Mouse (Mus musculus) limb, embryonic 12.5 days (tissue): Measurements from ENCODE around the gene Yod1. TPM values are rescaled to one million over a fixed set of nuclear protein-coding genes. Genes with fewer than 3 reads are reported as not detected.

Experiments
- ATAC-seq: fragments of 200-750 bp; cut with Nextera tagmentation; 2 replicates; pipeline ENCODE4 v1.8.0; 2017; ENCODE audit warnings: low read depth, moderate TSS enrichment; ENCODE audit not compliant: insufficient number of reproducible peaks, insufficient read depth, low FRiP score, low TSS enrichment
- H3K27ac ChIP-seq: fragments of 300-500 bp; sonication (generic); 2 replicates; pipeline ENCODE4 v1.5.1; 2016; ENCODE audit warnings: mild to moderate bottlenecking, moderate library complexity
- H3K27me3 ChIP-seq: fragments of 300-500 bp; sonication (generic); 2 replicates; pipeline ENCODE4 v1.6.1; 2016; ENCODE audit warnings: mild to moderate bottlenecking, moderate library complexity
- H3K36me3 ChIP-seq: fragments of 300-500 bp; sonication (generic); 2 replicates; pipeline ENCODE4 v1.6.1; 2016; ENCODE audit warnings: mild to moderate bottlenecking, moderate library complexity
- H3K4me1 ChIP-seq: fragments of 300-500 bp; sonication (generic); replicated peaks from 2 replicates; pipeline ENCODE4 v1.6.1; 2016
- H3K4me2 ChIP-seq: fragments of 300-500 bp; sonication (generic); 2 replicates; pipeline ENCODE4 v1.6.1; 2016; ENCODE audit warnings: mild to moderate bottlenecking, moderate library complexity
- H3K4me3 ChIP-seq: fragments of 300-500 bp; sonication (generic); replicated peaks from 2 replicates; pipeline ENCODE4 v1.5.1; 2016; ENCODE audit warnings: mild to moderate bottlenecking
- H3K9ac ChIP-seq: fragments of 300-500 bp; sonication (generic); replicated peaks from 2 replicates; pipeline ENCODE4 v1.6.1; 2016; ENCODE audit warnings: mild to moderate bottlenecking, moderate library complexity
- H3K9me3 ChIP-seq: fragments of 300-500 bp; sonication (generic); 2 replicates; pipeline ENCODE4 v1.6.1; 2016; ENCODE audit warnings: mild to moderate bottlenecking, moderate library complexity
- WGBS: fragments of 180-500 bp; shearing (Covaris S2); methylation state at CpG from one replicate; pipeline ENCODE4 v1.1.7; 2016; 5-methylcytosine and 5-hydroxymethylcytosine counted together
- polyA plus RNA-seq: library from polyadenylated mRNA; unstranded; fragments of >200 nt; fragmentation: Nextera tagmentation; extraction: Ambion mirVana; gene quantifications from 2 replicates; pipeline ENCODE4 v1.2.1, GENCODE M21; 2016

The Yod1 gene
- polyA plus RNA-seq, 1 experiment from 2014 or later: 12.1 TPM

DNA sequence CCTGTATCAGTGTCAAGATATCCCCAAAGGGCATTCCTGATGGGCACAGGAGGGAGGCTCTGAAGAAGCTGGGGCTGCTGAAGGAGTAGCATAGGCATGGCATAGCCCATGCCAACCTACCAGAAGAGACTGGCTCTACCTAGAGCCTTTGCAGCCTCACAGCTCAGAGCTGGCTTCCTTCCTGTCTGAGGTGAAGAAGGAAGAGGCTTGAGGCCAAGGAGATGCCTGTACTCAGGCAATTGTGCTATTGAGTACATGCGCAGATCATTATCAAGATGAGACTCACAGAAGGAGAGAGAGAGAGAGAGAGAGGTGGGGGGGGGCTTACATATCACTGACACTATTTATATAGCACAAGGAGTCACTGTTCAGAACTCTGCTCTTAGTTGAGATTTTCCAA is 26.6 kb downstream of the Yod1 start:
- no peak overlapping the region for H3K27ac ChIP-seq
- 87% methylated on average over 1 of the region's 1 CpGs for WGBS
- H3K4me2 ChIP-seq: no peak overlapping the region
- no peaks in the 10 kb centered on the region for H3K36me3 ChIP-seq
- no peak overlapping the region for H3K9ac ChIP-seq
- H3K4me1 ChIP-seq: no peaks in the 10 kb centered on the region
- H3K27me3 ChIP-seq: no peaks in the 10 kb centered on the region
- H3K4me3 ChIP-seq: no peak overlapping the region
- no peak for ATAC-seq
- H3K9me3 ChIP-seq: no peaks in the 10 kb centered on the region

DNA sequence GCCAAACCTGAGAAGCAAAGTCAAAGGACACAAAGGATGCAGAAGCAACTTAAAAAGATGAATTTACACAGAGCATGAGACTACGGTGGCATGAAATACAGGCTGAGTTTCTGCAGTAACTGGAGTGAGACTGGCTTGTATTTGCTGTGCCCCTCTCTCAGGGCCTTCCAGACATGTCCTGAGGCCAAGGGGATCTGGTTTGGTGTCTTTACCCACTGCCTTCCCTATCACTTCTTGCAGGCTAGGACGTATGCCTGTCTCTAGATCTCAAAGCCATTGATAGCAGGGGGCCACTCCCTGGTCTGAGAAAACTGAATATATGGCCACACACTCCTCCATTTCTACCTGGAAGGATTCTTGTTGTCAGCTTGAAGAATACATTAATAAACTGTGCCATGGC is 27.1 kb downstream of the Yod1 start:
- no peak for ATAC-seq
- no peaks in the 10 kb centered on the region for H3K9me3 ChIP-seq
- H3K9ac ChIP-seq: no peak overlapping the region
- H3K4me3 ChIP-seq: no peak overlapping the region
- WGBS: 84% methylated on average over 2 of the region's 2 CpGs
- no peaks in the 10 kb centered on the region for H3K27me3 ChIP-seq
- H3K4me1 ChIP-seq: no peaks in the 10 kb centered on the region
- no peak overlapping the region for H3K4me2 ChIP-seq
- no peaks in the 10 kb centered on the region for H3K36me3 ChIP-seq
- H3K27ac ChIP-seq: no peak overlapping the region

DNA sequence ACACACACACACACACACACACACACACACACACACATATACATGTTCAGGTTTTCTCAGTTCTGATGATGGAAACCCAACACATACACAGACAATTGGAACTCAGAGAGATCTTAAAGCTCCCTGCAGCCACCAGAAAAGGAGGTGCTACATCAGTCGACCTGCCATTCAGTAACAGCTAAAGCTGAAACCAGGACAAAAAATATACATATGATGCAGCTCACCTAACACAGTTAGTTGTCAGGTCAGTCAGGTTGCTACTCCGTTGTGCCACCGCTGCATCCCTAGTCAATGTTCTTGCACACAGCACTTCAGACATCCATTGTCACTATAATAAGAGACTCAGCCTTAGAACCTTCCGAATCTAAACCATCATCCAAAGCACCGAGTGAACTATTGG is 27.8 kb downstream of the Yod1 start:
- H3K36me3 ChIP-seq: no peaks in the 10 kb centered on the region

DNA sequence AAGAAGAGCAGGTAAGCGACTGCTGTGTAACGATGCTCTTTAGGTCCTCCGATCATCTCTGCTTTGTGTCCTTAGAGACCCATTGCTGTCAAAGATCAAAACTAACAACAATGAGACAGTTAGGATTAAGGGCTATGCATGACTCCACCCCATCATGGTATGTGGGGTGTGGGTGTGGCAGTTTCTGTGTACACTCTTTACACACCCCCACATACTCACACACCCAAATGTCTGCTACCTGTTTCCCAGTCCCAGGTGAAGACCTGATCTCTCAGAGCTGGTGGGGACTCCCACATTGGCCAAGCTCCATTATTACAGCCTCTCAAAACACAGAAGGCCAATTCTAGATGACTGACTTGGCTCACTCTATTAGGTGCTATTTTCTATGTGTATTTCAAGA is 28.5 kb downstream of the Yod1 start:
- H3K27ac ChIP-seq: no peak overlapping the region

More for the DNA sequence above, 27.8 kb downstream of the Yod1 start:
- no peak overlapping the region for H3K4me2 ChIP-seq
- no peak for ATAC-seq
- no peak overlapping the region for H3K4me3 ChIP-seq
- WGBS: 85% methylated on average over 5 of the region's 5 CpGs
- no peak overlapping the region for H3K9ac ChIP-seq
- H3K4me1 ChIP-seq: no peaks in the 10 kb centered on the region
- no peak overlapping the region for H3K27ac ChIP-seq
- H3K9me3 ChIP-seq: no peaks in the 10 kb centered on the region
- no peaks in the 10 kb centered on the region for H3K27me3 ChIP-seq

DNA sequence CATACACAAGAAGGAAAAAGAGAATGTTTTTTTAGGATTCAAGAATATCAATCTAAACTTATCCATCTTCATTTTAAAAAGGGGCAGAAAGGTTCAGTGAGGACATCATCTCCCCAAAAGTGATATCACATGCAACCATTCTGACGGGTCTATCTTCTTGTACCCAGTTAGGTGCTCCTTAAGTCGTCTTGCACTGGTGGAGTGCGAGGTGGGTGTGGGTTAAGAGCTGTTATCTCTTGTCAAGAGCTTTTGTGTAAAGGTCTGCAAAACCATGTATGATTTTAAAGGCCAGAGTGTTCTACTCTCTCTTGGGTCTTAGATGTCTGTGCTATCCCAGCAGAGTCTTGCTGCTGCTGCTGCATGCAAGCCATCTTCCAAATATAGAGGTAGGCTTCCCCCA is 29.7 kb downstream of the Yod1 start:
- 87% methylated on average over 3 of the region's 3 CpGs for WGBS
- no peaks in the 10 kb centered on the region for H3K9me3 ChIP-seq
- no peak overlapping the region for H3K4me2 ChIP-seq
- no peak overlapping the region for H3K27ac ChIP-seq
- no peaks in the 10 kb centered on the region for H3K36me3 ChIP-seq
- H3K9ac ChIP-seq: no peak overlapping the region
- H3K4me3 ChIP-seq: no peak overlapping the region
- H3K27me3 ChIP-seq: no peaks in the 10 kb centered on the region
- no peaks in the 10 kb centered on the region for H3K4me1 ChIP-seq
- no peak for ATAC-seq

More for the DNA sequence above, 28.5 kb downstream of the Yod1 start:
- Histone ChIP-seq H3K4me3 (no peak overlapping the region), H3K9ac (no peak overlapping the region), H3K9me3 (no peaks in the 10 kb centered on the region), H3K27me3 (no peaks in the 10 kb centered on the region), H3K36me3 (no peaks in the 10 kb centered on the region), H3K4me2 (no peak overlapping the region), H3K4me1 (no peaks in the 10 kb centered on the region)
- no peak for ATAC-seq
- WGBS: 97% methylated on average over 3 of the region's 3 CpGs

DNA sequence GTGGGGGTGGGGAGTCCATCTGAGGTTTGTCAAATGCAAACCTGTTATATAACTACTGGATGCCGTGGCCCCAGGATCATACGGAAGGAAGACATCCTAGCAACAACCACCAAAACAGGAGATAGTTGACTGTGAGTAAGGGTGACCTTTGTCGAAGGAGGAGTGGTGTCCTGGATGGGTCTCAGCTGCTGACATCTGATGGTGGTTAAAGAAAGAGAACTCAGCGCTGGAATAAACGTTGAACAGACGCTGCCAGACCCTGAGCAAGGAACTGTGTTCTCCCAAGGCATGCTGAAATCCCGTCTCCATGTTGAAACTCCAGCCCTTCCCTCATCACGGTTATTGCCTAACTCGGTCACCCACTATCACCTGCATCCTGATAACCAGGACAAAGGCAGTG is 42.6 kb downstream of the Yod1 start:
- no peak overlapping the region for H3K4me2 ChIP-seq
- H3K4me3 ChIP-seq: no peak overlapping the region
- H3K9me3 ChIP-seq: no peaks in the 10 kb centered on the region
- H3K27ac ChIP-seq: no peak overlapping the region
- H3K36me3 ChIP-seq: no peaks in the 10 kb centered on the region
- no peaks in the 10 kb centered on the region for H3K4me1 ChIP-seq
- no peak for ATAC-seq
- 75% methylated on average over 9 of the region's 9 CpGs for WGBS
- no peak overlapping the region for H3K9ac ChIP-seq
- no peaks in the 10 kb centered on the region for H3K27me3 ChIP-seq

DNA sequence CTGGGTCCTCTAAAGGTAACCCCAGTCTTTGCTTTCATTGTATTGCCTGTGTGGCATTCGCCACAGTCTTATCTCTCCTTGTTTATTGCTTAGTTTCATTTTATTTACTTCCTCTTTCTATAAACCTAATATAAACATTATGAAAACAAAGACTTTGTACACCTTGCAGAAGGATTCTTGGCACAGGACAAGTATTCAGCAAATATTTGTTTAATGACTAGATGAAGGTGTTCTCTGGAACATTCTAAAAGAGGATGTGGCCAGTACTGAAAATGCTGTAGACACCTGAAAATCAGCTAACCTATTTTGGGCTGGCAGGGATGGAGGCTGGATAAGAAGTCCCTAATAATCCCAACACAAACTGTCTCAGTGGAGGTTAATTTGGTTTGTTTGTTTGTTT is 44.5 kb downstream of the Yod1 start:
- H3K9me3 ChIP-seq: no peaks in the 10 kb centered on the region
- H3K27me3 ChIP-seq: no peaks in the 10 kb centered on the region
- ATAC-seq: no peak
- no peak overlapping the region for H3K9ac ChIP-seq
- WGBS: 84% methylated on average over 1 of the region's 1 CpGs
- no peaks in the 10 kb centered on the region for H3K4me1 ChIP-seq
- H3K4me2 ChIP-seq: no peak overlapping the region
- H3K4me3 ChIP-seq: no peak overlapping the region
- no peak overlapping the region for H3K27ac ChIP-seq
- H3K36me3 ChIP-seq: no peaks in the 10 kb centered on the region

DNA sequence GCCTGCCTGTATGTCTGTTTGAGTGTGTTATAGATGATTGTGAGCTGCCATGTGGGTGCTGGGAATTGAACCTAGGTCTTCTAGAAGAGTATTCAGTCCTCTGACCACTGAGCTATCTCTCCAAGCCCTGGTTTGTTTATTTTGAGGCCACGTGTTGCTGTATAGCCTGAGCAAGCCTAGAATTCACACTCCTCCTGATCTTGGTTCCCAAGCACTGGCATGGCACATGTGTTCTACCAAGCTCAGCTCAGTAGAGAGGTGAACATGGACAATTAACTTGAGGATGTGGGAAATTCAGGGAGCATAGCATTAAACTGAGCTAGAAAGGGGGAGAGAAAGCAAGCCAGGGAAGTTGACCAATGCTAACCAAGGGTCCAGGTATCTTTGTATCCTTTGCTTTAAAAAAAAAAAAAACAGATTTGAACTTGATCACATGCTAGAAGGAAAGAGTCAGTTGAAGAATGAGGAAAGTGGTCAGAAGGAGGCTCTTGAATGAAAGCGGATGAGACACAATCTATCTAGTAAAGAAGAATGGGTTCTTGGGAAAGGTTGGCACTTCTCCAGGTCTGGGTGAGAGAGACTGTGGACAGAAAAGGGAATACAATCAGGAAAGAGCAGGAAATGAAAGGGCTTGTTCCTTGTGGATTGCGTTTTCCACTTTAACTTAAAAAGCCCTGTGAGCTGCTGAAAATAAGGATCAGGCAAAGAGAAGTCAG is 45.1 kb downstream of the Yod1 start:
- H3K27me3 ChIP-seq: no peaks in the 10 kb centered on the region
- no peaks in the 10 kb centered on the region for H3K4me1 ChIP-seq
- 84% methylated on average over 3 of the region's 3 CpGs for WGBS
- no peak for ATAC-seq
- no peak overlapping the region for H3K4me3 ChIP-seq
- H3K9me3 ChIP-seq: no peaks in the 10 kb centered on the region
- no peak overlapping the region for H3K27ac ChIP-seq
- H3K36me3 ChIP-seq: no peaks in the 10 kb centered on the region
- H3K4me2 ChIP-seq: no peak overlapping the region
- no peak overlapping the region for H3K9ac ChIP-seq

DNA sequence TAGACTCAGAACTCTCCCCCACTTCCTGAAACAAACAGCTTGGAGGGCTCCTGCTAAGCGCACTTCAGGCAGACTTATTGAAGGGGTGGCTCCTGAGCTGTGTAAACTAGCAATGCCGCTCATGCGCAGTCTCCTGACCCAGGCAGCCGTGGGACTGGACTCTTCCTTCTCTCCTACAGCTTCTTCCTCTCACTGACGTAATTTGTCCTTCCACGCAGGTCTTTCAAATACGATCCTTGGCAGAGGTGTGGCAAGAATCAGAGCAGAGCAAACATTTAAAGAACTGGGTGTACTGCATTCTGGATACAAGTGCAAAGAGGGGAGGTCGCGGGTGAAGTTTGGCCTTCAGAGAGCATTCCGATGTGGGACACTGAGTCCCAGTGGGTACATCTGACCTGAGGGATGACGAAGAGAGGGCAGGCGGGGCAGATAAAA is 46.9 kb downstream of the Yod1 start:
- no peak for ATAC-seq
- Histone ChIP-seq H3K4me1 (no peaks in the 10 kb centered on the region), H3K4me3 (no peak overlapping the region), H3K27ac (no peak overlapping the region), H3K4me2 (no peak overlapping the region), H3K27me3 (no peaks in the 10 kb centered on the region), H3K9ac (no peak overlapping the region), H3K9me3 (no peaks in the 10 kb centered on the region), H3K36me3 (no peaks in the 10 kb centered on the region)
- WGBS: 87% methylated on average over 12 of the region's 12 CpGs

DNA sequence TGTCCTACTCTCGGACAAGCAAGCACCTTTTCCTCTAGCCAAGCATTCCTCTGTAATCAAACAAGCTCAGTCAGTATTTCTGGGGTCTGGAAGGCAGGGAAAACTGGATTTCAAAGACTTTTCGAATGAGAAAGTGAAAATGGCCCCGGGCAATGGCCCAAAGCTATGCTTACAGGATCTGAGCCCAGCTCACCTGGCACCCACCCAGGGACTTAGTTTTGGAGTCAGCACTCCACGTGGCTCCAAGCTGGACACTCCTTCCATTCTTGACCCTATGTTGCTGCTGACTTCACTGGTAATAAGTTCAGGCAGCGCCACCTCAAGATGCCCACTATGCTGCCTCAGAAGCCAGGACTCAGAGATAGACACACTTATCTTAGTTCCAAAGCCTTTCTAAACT is 49.9 kb downstream of the Yod1 start:
- H3K4me3 ChIP-seq: no peak overlapping the region
- H3K36me3 ChIP-seq: no peaks in the 10 kb centered on the region
- no peak overlapping the region for H3K27ac ChIP-seq
- no peaks in the 10 kb centered on the region for H3K4me1 ChIP-seq
- no peaks in the 10 kb centered on the region for H3K27me3 ChIP-seq
- H3K9ac ChIP-seq: no peak overlapping the region
- WGBS: 86% methylated on average over 5 of the region's 5 CpGs
- no peaks in the 10 kb centered on the region for H3K9me3 ChIP-seq
- ATAC-seq: no peak
- H3K4me2 ChIP-seq: no peak overlapping the region

DNA sequence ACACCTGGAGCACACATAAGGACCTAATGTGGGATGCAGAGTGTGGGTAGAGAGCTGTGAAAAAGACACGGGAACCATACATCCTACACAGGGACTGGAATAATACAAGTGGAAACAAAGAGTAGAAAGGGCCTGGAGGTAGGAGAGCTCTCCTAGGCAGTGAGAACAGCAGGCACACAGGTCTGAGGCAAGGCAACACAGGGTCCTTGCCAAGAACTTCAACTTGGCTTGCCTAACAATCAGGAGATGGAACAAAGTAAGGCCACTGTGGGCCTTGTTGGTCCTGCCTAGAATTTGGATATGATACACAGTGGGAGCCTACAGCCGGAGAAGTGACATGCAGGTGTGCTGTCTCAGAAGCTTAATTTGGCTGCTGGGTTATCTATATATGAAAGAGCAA is 52.8 kb downstream of the Yod1 start:
- Histone ChIP-seq H3K9me3 (no peaks in the 10 kb centered on the region), H3K9ac (no peak overlapping the region), H3K36me3 (no peaks in the 10 kb centered on the region), H3K4me3 (no peak overlapping the region), H3K27ac (no peak overlapping the region), H3K4me1 (no peaks in the 10 kb centered on the region), H3K4me2 (no peak overlapping the region), H3K27me3 (no peaks in the 10 kb centered on the region)
- ATAC-seq: no peak
- WGBS: 90% methylated on average over 2 of the region's 2 CpGs

DNA sequence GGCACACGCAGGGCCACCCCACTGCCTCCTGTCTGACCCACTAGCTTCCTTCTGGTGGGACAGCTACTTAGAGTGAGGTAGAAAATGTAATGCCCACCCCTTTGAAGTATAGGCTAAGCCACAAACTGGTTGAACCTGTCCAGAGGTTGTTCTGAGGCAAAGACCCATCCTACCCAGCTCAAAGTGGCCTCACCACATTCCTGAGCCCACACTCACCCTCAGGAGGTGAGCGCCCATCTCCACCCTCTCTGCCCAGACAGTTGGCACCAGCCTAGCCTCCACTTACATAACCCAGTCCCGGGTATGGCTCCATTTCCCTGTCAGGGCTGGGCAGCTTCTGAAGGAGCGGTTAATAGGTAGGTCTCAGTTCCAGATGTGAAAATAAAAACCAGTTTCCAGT is 53.4 kb downstream of the Yod1 start:
- no peaks in the 10 kb centered on the region for H3K9me3 ChIP-seq
- no peaks in the 10 kb centered on the region for H3K4me1 ChIP-seq
- no peak overlapping the region for H3K4me2 ChIP-seq
- no peaks in the 10 kb centered on the region for H3K36me3 ChIP-seq
- no peak overlapping the region for H3K9ac ChIP-seq
- H3K27me3 ChIP-seq: no peaks in the 10 kb centered on the region
- H3K27ac ChIP-seq: no peak overlapping the region
- no peak overlapping the region for H3K4me3 ChIP-seq
- WGBS: 81% methylated on average over 4 of the region's 4 CpGs
- no peak; the same call in 1 of the 2 replicates for ATAC-seq
